Mouse (Mus musculus) left cerebral cortex, adult 8-10 months (tissue): ENCODE data around the gene Rab29. TPM values are rescaled to one million over a fixed set of nuclear protein-coding genes. Genes with fewer than 3 reads are reported as not detected.

ENCODE experiments used
- total RNA-seq, 4 experiments: library from RNA; stranded (reverse); gene quantifications; 2 replicates each; pipeline ENCODE4 v1.2.4; 2022

Gene Rab29
- total RNA-seq, 4 experiments from 2014 or later, result 4.7 to 6.7 (median 6.1) TPM

Other genes with a start within 250 kb of the Rab29 start
- gene Ctse, start 228.9 kb upstream of the Rab29 start, total RNA-seq, result 1 to 10 TPM in 2 of 4 experiments, not detected in 2; 3.4 to 5.1 TPM
- 1 to 10 TPM; 1.2 to 7.3 (median 3.3) TPM for gene Rab7b, start 178.5 kb upstream of the Rab29 start, total RNA-seq
- under 1 TPM in 2 of 4 experiments, not detected in 2; 0.06 to 0.13 TPM for gene Slc26a9, start 123.2 kb upstream of the Rab29 start, total RNA-seq
- 1 to 10 TPM; 2.1 to 3.3 (median 2.4) TPM for gene Pm20d1, start 69.8 kb upstream of the Rab29 start, total RNA-seq
- gene Slc41a1, start 39.7 kb upstream of the Rab29 start, total RNA-seq, result 10 to 100 TPM; 49.4 to 56.1 (median 53.7) TPM
- gene Nucks1, start 43.3 kb downstream of the Rab29 start, total RNA-seq, result 100 to 1,000 TPM; 142 to 178 (median 163) TPM
- 1 to 10 TPM in 1 of 4 experiments, under 1 TPM in 3; 0.65 to 1.9 (median 0.79) TPM for gene Slc45a3, start 95.7 kb downstream of the Rab29 start, total RNA-seq
- gene Elk4, start 140.4 kb downstream of the Rab29 start, total RNA-seq, result 10 to 100 TPM; 54.1 to 63.5 (median 58.5) TPM
- gene Mfsd4a, start 200.8 kb downstream of the Rab29 start, total RNA-seq, result 100 to 1,000 TPM in 1 of 4 experiments, 10 to 100 TPM in 3; 77.0 to 100 (median 85.0) TPM